Mouse (Mus musculus) lung, adult 2 months (tissue): Measurements from ENCODE around the gene Ppard.

Experiments
- CTCF ChIP-seq: fragments of 200-500 bp; IDR thresholded peaks from 2 replicates; pipeline ENCODE4 v1.5.1; 2011; ENCODE audit warnings: mild to moderate bottlenecking, low read length, control low read depth; ENCODE audit not compliant: insufficient read depth
- POLR2A ChIP-seq: fragments of 200-500 bp; IDR thresholded peaks from 2 replicates; pipeline ENCODE4 v1.6.1; 2011; ENCODE audit warnings: low read depth, mild to moderate bottlenecking, control low read depth, low read length, borderline replicate concordance; ENCODE audit errors: extremely low read depth

- TF ChIP-seq CTCF, result no peak
- TF ChIP-seq POLR2A, result no peak
Observed at GRCm38 (mm10) chr17:28332113-28332914, 99.8 kb downstream of the Ppard start.
